Mouse (Mus musculus) kidney, postnatal 10 days (tissue): ENCODE data around the gene Ppp2r5b.

Experiments used
- DNase-seq: peaks from one replicate; pipeline ENCODE4 v3.0.0; 2021; ENCODE audit warnings: mixed read lengths

The Ppp2r5b gene

DNA sequence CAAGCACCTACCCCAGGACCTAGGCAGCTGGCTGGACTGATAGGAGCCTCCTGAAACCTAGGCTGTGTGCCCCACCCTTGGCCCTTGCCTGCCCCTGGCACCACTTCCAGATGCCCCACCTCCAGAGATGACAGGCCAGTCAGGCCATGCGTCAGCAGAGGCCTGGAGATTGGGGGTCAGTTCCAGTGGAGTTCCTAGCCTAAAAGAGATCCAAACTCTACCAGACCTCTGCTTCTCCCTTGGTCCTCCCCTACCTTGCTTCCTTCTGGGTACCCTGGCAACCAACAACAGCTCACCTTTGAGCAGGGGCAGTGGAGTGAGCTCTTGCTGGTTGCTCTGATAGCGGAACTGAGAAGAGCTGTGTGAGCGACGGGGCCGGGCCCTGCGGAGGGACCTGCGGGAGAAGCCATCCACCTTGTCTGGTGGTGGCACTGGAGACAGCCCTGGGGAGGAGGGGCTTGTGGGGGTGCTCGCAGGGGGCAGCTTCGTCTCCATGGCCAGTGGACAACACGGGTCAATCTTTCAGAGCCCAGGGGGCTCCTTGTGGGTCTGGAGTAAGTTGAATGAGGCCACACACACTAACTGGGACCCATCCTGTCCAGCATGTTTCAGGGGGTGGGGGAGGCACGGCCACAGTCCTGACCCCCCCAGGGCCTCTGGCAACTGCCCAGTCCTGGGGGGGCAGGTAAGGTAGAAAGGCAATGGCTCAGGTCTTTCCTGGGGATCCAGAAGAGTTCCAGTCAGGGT lies 1.2 kb downstream of the Ppp2r5b start:
- DNase-seq = no peak

DNA sequence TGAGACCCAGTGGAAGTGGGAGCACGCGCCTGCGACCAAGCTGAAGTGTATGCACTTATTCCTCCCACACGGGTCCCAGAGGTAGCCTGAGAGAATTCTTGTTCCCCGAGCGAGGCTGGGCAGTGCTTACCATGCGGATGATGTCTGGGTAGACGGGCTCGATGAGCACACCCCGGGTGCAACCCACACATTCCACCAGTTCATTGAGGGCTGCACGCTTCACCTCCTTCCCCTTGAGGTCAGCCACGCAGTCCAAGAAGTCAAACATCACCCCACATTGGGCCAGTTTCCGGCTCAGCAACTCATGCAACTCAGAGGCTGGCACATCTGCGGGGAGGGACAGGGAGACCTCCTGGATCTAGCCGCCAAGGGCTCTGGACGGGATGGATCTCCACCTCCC lies 2.0 kb downstream of the Ppp2r5b start:
- peak; percentile 43 for DNase-seq

GRCm38 (mm10) chr19:6231036-6231435 lies 4.6 kb downstream of the Ppp2r5b start:
- DNase-seq = no peak

DNA sequence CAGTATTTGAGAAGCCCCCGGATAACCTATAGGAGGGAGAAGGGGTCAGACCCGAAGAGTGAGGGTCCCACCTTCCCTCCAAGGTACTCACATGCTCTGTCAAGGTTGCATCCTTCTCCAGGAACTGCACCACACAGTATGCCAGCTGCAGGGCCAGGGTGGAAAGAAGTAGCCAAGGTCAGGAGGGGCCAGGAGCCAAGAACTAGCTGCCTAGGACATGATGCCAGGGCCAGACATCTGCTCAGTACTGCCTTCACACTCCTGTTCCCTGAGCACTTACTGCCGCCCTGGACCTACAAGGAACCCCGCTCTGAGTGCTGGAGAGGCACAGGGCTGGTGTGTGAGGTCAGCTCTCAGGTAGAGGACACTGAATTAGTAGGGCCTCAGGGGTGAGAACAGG lies 5.3 kb downstream of the Ppp2r5b start:
- no peak for DNase-seq

DNA sequence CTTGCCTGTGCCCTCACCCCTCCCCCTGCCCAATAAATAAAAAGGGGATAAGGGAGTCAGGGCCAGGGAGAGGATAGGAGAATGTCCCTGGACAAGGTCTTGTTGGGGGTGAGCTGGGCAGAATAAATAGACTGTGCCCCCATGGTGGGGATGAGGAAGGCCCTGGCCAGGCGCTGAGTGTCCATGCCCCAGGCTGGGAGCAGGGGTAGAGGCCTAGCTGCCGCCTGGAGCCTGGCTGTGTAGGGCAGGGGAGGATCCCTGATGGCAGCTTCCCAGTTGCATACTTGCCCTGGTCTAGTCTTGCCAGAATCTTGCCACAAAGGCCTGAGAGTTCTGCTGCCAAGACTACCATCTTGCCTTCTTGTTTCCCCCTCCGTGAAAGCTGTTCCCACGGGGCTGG lies 7.8 kb downstream of the Ppp2r5b start:
- DNase-seq = no peak

GRCm38 (mm10) chr19:6226763-6227162 lies 8.9 kb downstream of the Ppp2r5b start:
- no peak for DNase-seq

DNA sequence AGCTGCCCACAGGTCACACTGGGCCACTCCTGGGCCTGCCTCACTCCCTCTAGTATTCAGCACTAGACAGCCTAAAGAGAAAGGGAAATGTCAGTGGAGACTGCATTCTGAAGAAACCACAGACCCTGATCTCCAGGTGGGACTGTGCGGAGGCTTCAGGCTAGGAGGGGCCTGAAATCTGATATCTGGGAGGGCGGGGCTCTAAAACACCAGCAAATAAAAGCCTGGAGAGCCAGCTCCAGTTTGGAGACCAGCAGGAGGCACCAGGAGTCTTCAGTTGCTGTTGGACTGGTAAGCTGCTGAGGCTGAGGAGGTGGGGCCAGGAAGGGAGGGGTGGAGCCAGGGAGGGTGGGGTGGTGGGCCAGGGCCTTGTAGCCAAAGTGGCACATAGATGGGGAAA lies 9.5 kb downstream of the Ppp2r5b start, which contains the start of gene Gpha2:
TSS of gene Gpha2 (plus strand) at position 246 of the 400 bp plus-strand sequence.
- DNase-seq = no peak

DNA sequence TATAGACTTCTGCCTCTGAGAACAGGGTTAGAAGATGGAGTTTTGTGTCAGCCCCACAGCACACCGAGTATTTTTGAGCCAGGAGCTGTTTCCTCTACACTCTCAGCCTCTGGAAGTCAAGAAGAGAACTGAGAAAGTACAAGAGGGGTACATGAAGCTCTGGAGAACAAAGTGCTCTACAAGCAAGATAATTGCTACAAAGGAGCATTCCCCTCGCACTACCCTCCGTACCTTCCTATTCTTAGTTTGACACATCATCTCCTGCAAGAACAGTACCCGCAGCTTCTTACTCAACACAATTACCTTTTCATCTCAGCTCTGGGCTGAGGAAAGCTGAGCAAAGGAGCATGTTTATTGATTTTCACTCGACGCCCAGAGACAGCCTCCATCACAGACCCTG lies 17.1 kb downstream of the Ppp2r5b start:
- no peak for DNase-seq

DNA sequence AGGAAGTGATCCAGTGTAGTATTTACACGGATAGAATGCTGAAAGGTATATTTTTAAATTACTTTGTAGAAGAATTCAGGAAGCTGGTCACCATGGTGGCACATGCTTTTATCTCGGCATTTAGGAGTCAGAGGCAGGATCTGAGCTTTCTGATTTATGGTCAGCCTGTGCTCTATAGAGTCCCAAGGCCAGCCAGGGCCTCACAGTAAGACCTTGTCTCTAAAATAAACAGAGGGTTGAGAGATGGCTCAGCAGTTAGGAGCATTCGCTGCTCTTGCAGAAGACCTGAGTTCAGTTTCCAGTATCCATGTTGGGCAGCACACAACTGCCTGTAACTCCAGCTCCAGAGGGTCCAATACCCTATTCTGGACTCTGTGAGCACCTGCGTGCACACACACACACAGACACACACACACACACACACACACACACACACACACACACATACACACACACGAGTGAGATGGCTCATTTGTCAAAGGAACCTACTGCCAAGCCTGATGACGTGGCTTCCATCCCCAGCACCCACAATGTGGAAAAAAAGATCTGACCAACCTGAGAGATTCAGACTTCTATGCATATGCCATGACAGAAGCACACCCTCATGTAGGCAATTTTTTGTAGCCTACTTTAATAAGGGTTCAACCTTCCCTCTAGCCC lies 19.5 kb downstream of the Ppp2r5b start:
- DNase-seq = no peak

GRCm38 (mm10) chr19:6206716-6207115 lies 29.0 kb downstream of the Ppp2r5b start:
- DNase-seq = peak; percentile 10

- no peak for DNase-seq
These were observed 31.4 kb downstream of the Ppp2r5b start for GRCm38 (mm10) chr19:6204265-6204664.

DNA sequence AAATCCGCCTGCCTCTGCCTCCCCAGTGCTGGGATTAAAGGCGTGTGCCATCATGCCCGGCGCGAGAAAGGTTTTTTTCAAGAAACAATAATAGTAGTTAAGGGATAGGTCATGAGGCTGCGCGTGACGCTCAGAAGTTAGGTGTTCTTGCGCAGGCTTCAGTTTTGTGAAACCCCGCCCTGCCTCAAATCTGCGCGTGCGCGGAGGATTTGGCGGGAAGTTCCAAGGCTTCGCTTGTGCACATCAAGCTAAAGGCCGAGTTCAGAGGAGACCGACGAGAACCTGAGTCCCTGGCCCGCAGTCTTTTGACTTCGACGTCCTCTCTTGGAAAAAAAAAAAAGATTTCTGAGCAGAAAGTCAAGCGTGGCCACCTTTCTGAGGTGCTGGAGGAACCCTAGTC lies 51.5 kb downstream of the Ppp2r5b start, which contains the start of gene Majin:
TSS of gene Majin (plus strand) at position 258 of the 400 bp plus-strand sequence.
- DNase-seq = no peak

DNA sequence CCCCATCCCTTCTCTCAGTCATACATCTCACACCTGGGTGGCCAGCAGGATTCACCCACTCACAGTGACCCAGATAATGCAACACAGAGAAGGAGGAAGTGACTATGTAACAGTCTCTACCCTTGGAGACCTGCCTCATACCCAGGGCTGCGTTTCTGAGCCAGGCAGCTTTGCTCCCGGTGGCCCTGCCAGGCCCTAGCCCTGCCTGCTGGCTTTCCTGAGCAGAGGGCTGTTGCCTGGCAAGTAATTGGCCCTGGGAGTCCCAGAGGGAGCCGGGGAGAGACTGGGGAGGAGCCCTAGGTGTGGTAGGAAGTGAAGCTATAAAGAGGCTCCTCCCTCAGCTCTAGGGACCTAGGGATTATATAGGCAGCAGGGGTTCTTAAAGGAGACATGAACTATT lies 53.1 kb downstream of the Ppp2r5b start:
- no peak for DNase-seq

DNA sequence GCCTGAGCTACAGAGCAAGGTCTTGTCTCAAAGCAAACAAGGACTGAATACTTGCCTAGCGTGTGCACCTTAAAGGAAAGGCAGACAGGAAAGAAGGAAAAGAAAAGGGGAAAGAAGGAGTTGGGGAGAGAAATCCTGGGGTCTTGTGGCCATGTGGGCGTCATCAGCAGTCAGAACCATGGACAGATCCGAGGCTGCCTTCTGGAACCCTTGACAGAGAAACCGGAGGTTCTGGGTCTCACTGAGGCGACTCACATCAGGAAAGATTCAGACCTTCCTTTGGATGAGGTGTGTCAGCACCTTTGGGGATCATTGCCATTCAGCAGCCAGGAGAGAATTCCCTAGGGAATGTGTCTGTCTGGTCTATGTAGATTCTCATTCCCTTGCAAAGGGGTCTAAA lies 54.0 kb downstream of the Ppp2r5b start:
- peak; percentile 61 for DNase-seq

GRCm38 (mm10) chr19:6178775-6179174 lies 56.9 kb downstream of the Ppp2r5b start:
- no peak for DNase-seq
